In genomic region chr1:56226314-56227008, GRCm38 (mm10) we compare ENCODE assay signal across 23 mouse cellular contexts.
"Had no signal": no experiment of that assay in that cellular context is flagged by ENCODE, and none has a peak within 500 bp of the region (broad histone marks: within the 10 kb centered on the region; RNA-seq: fewer than 3 reads in every experiment).

No protein-coding gene starts in this region.

- H3K4me2 ChIP-seq: limb, embryonic 13.5 days; liver, embryonic 12.5 days; liver, embryonic 15.5 days; lung, embryonic 15.5 days; midbrain, embryonic 12.5 days; neural tube, embryonic 13.5 days; stomach, embryonic 15.5 days had no signal

- ATAC-seq: liver, embryonic 12.5 days had no signal

- H3K27me3 ChIP-seq: limb, embryonic 13.5 days; liver, embryonic 12.5 days; liver, embryonic 15.5 days; lung, embryonic 15.5 days; megakaryocyte, embryonic 14.5 days; midbrain, embryonic 12.5 days; neural tube, embryonic 13.5 days; stomach, embryonic 15.5 days had no signal

- H3K36me3 ChIP-seq: limb, embryonic 10.5 days; limb, embryonic 13.5 days; liver, embryonic 12.5 days; liver, embryonic 15.5 days; lung, embryonic 15.5 days; midbrain, embryonic 12.5 days; neural tube, embryonic 13.5 days; stomach, embryonic 15.5 days had no signal

- H3K9me3 ChIP-seq: limb, embryonic 10.5 days; limb, embryonic 13.5 days; liver, embryonic 12.5 days; liver, embryonic 15.5 days; lung, embryonic 15.5 days; megakaryocyte, embryonic 14.5 days; midbrain, embryonic 12.5 days; neural tube, embryonic 13.5 days; stomach, embryonic 15.5 days had no signal

- H3K27ac ChIP-seq: limb, embryonic 10.5 days; limb, embryonic 13.5 days; liver, embryonic 12.5 days; liver, embryonic 15.5 days; lung, embryonic 15.5 days; midbrain, embryonic 12.5 days; neural tube, embryonic 13.5 days; stomach, embryonic 15.5 days had no signal

- DNase-seq: kidney, adult 18-20 months; kidney, adult 9 months; kidney, postnatal 14 days; kidney, postnatal 4 days; liver; lung, adult 18-20 months; lung, postnatal 10 days; lung, postnatal 36 days; retina, postnatal 1 day; right cerebral cortex, postnatal 25 days; spleen, adult 18-20 months; thymus, adult 18-20 months; thymus, postnatal 36 days had no signal

- H3K4me3 ChIP-seq: limb, embryonic 10.5 days; limb, embryonic 13.5 days; liver, embryonic 12.5 days; liver, embryonic 15.5 days; lung, embryonic 15.5 days; megakaryocyte, embryonic 14.5 days; midbrain, embryonic 12.5 days; myocyte; neural tube, embryonic 13.5 days; stomach, embryonic 15.5 days had no signal

- H3K4me1 ChIP-seq: limb, embryonic 10.5 days; limb, embryonic 13.5 days; liver, embryonic 12.5 days; liver, embryonic 15.5 days; lung, embryonic 15.5 days; megakaryocyte, embryonic 14.5 days; midbrain, embryonic 12.5 days; neural tube, embryonic 13.5 days; stomach, embryonic 15.5 days had no signal

- H3K9ac ChIP-seq: limb, embryonic 13.5 days; liver, embryonic 12.5 days; liver, embryonic 15.5 days; lung, embryonic 15.5 days; midbrain, embryonic 12.5 days; neural tube, embryonic 13.5 days; stomach, embryonic 15.5 days had no signal
